Mouse (Mus musculus): ENCODE measurements around the gene Rsph14.

Gene Rsph14

GRCm38 (mm10) chr10:74934521-74934920, 97.9 kb downstream of the Rsph14 start:
- in situ Hi-C loops (cut with MboI, MseI) = no loop called here

- in situ Hi-C loops (cut with MboI, MseI) = no loop called here
These were observed 98.7 kb downstream of the Rsph14 start for GRCm38 (mm10) chr10:74933548-74934190.

- in situ Hi-C loops (cut with MboI, MseI) = no loop called here
These were observed 99.9 kb downstream of the Rsph14 start for GRCm38 (mm10) chr10:74932487-74932886.

GRCm38 (mm10) chr10:74931631-74932030, 100.8 kb downstream of the Rsph14 start:
- in situ Hi-C loops (cut with MboI, MseI) = no loop called here

GRCm38 (mm10) chr10:74930541-74930940, 101.8 kb downstream of the Rsph14 start:
- in situ Hi-C loops (cut with MboI, MseI) = no loop called here

- in situ Hi-C loops (cut with MboI, MseI) = no loop called here
These were observed 102.8 kb downstream of the Rsph14 start for GRCm38 (mm10) chr10:74929578-74929977.

GRCm38 (mm10) chr10:74928276-74928675, 104.1 kb downstream of the Rsph14 start:
- in situ Hi-C loops (cut with MboI, MseI) = no loop called here

GRCm38 (mm10) chr10:74925324-74925723, 107.1 kb downstream of the Rsph14 start:
- in situ Hi-C loops (cut with MboI, MseI) = no loop called here

- in situ Hi-C loops (cut with MboI, MseI) = no loop called here
These were observed 108.1 kb downstream of the Rsph14 start for GRCm38 (mm10) chr10:74924274-74924673.

GRCm38 (mm10) chr10:74922763-74923162, 109.6 kb downstream of the Rsph14 start:
- in situ Hi-C loops (cut with MboI, MseI) = no loop called here

GRCm38 (mm10) chr10:74921614-74922013, 110.8 kb downstream of the Rsph14 start:
- in situ Hi-C loops (cut with MboI, MseI) = no loop called here

- in situ Hi-C loops (cut with MboI, MseI) = no loop called here
These were observed 111.4 kb downstream of the Rsph14 start for GRCm38 (mm10) chr10:74920853-74921567.

- in situ Hi-C loops (cut with MboI, MseI) = no loop called here
These were observed 113.1 kb downstream of the Rsph14 start for GRCm38 (mm10) chr10:74919277-74919676.

GRCm38 (mm10) chr10:74908431-74908830, 124.0 kb downstream of the Rsph14 start:
- in situ Hi-C loops (cut with MboI, MseI) = no loop called here
